Mouse (Mus musculus) liver, embryonic 14.5 days (tissue): ENCODE results near the gene Gm20683.

Experiments used
- CTCF ChIP-seq: IDR thresholded peaks from 2 replicates; pipeline ENCODE4 v1.5.1; 2016; ENCODE audit warnings: antibody characterized with exemption, low read depth, control low read depth
- EP300 ChIP-seq: IDR thresholded peaks from 2 replicates; pipeline ENCODE4 v1.6.1; 2016; ENCODE audit warnings: antibody characterized with exemption, low read depth

DNA sequence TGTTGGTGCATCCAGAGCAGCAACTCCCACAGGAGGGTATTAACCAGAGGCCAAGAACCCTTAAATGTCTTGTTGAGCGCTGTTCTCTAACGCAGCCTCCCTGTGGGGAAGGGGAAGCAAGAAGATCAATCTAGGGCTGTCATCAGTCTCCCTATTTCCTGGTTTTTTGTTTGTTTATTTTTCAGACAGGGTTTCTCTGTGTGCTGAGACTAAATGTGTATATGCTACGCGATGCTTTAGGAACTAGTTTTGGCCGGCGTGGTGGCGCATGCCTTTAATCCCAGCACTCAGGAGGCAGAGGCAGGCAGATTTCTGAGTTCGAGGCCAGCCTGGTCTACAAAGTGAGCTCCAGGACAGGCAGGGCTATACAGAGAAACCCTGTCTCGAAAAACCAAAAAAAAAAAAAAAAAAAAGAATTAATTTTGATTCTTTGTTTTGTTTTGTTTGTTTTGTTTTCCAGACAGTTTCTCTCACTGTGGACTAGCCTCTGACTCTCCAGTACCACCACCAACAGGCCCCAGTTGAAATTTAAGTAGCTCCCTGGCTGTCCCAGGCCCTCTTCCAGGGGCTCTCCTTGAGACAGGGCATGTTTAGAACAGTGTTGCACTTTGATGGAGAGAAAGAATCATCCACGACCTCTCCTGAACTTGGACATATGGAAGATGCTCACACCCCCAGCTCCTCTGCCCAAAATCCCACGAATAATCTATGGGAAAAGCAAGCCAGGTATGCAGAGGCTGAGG lies 32.0 kb upstream of the Gm20683 start:
- no peak for TF ChIP-seq CTCF
- TF ChIP-seq EP300: no peak
